29 mouse cellular contexts compared by ENCODE assay signal in genomic region chr12:31190265-31190664, GRCm38 (mm10). TPM values are rescaled to one million over a fixed set of nuclear protein-coding genes. Genes with fewer than 3 reads are reported as not detected.
"Had no signal": no experiment of that assay in that cellular context is flagged by ENCODE, and none has a peak within 500 bp of the region (broad histone marks: within the 10 kb centered on the region; RNA-seq: fewer than 3 reads in every experiment).

No protein-coding gene starts in this region.

- H3K27ac ChIP-seq: kidney, postnatal 0 days; layer of hippocampus, adult 2 months; left cerebral cortex, adult 2 months; liver, embryonic 12.5 days; liver, embryonic 15.5 days; macrophage; midbrain, embryonic 12.5 days; midbrain, embryonic 15.5 days; neural tube, embryonic 12.5 days had no signal

- H3K4me1 ChIP-seq: liver, embryonic 12.5 days; liver, embryonic 15.5 days had no signal

- H3K36me3 ChIP-seq: liver, embryonic 12.5 days; liver, embryonic 15.5 days; lung, embryonic 15.5 days; midbrain, embryonic 12.5 days; midbrain, embryonic 15.5 days; neural tube, embryonic 12.5 days; neural tube, embryonic 15.5 days had no signal

- DNase-seq: kidney, adult 2 months; kidney, postnatal 25 days; layer of hippocampus, adult 9-11 months; layer of hippocampus, postnatal 36 days; left cerebral cortex, postnatal 4 days; liver; lung, adult 18-20 months; lung, postnatal 14 days; right cerebral cortex, adult 18-20 months; right cerebral cortex, postnatal 14 days; right cerebral cortex, postnatal 4 days; thymus, postnatal 25 days had no signal

- H3K4me2 ChIP-seq: liver, embryonic 12.5 days; liver, embryonic 15.5 days; lung, embryonic 15.5 days; midbrain, embryonic 12.5 days; midbrain, embryonic 15.5 days; neural tube, embryonic 12.5 days; neural tube, embryonic 15.5 days had no signal

- H3K9ac ChIP-seq: liver, embryonic 12.5 days; liver, embryonic 15.5 days; lung, embryonic 15.5 days; midbrain, embryonic 12.5 days; midbrain, embryonic 15.5 days; neural tube, embryonic 12.5 days; neural tube, embryonic 15.5 days had no signal

- H3K9me3 ChIP-seq: liver, embryonic 12.5 days; liver, embryonic 15.5 days; lung, embryonic 15.5 days; midbrain, embryonic 12.5 days; midbrain, embryonic 15.5 days; neural tube, embryonic 12.5 days; neural tube, embryonic 15.5 days had no signal

- H3K27me3 ChIP-seq: liver, embryonic 12.5 days; liver, embryonic 15.5 days; lung, embryonic 15.5 days; midbrain, embryonic 12.5 days; midbrain, embryonic 15.5 days; neural tube, embryonic 12.5 days; neural tube, embryonic 15.5 days had no signal

- H3K4me3 ChIP-seq: layer of hippocampus, adult 2 months; left cerebral cortex, adult 2 months; liver, embryonic 12.5 days; liver, embryonic 15.5 days; lung, embryonic 15.5 days; midbrain, embryonic 12.5 days; midbrain, embryonic 15.5 days; neural tube, embryonic 12.5 days; neural tube, embryonic 15.5 days had no signal

- ATAC-seq: intestine, postnatal 0 days; liver, embryonic 12.5 days; midbrain, embryonic 15.5 days had no signal

RNA-seq across cellular contexts. Expression of gene Gm6993, which starts 50.3 kb away (rescaled TPM):
- total RNA-seq: layer of hippocampus, adult 2 months; layer of hippocampus, postnatal 36 days; left cerebral cortex, adult 2 months; left cerebral cortex, postnatal 14 days; left cerebral cortex, postnatal 4 days; megakaryocyte, adult 5-6 weeks had no signal
- polyA plus RNA-seq: intestine, postnatal 0 days; kidney, adult 2 months; kidney, embryonic 14.5 days; kidney, postnatal 0 days; large intestine, adult 2 months; liver, embryonic 12.5 days; liver, embryonic 15.5 days; lung, embryonic 15.5 days; macrophage; midbrain, embryonic 12.5 days; midbrain, embryonic 15.5 days; neural tube, embryonic 12.5 days; neural tube, embryonic 15.5 days; thymus, postnatal 0 days had no signal
